Comparison of ENCODE assay signal across 16 mouse cellular contexts in genomic region chr17:48588674-48589073, GRCm38 (mm10).
A peak's percentile ranks its signal among the peaks of the same experiment; 100 is the strongest.
DNase-seq lines count a peak whose midpoint lies in the region; ATAC-seq and TF ChIP-seq lines count a peak whose summit lies in the region.
"Had no signal": no experiment of that assay in that cellular context is flagged by ENCODE, and none has a peak within 500 bp of the region (broad histone marks: within the 10 kb centered on the region; RNA-seq: fewer than 3 reads in every experiment).

No protein-coding gene starts in this region.

- no peak for TF ChIP-seq EP300 in liver, postnatal 0 days (IDR thresholded peaks at IDR 0.05; ENCODE audit: low read depth)
- no peak for TF ChIP-seq EP300 in ES-Bruce4 (IDR thresholded peaks at IDR 0.05; ENCODE audit: insufficient read depth, low read depth, low read length)

- WGBS in forebrain, embryonic 14.5 days = 45% methylated on average over 3 of the region's 3 CpGs
- 43% methylated on average over 3 of the region's 3 CpGs for WGBS in forebrain, embryonic 10.5 days
- 46% methylated on average over 3 of the region's 3 CpGs for WGBS in liver, postnatal 0 days (ENCODE audit: insufficient replicate concordance)
- WGBS in liver, embryonic 11.5 days = 44% methylated on average over 3 of the region's 3 CpGs

- no peaks in the 10 kb centered on the region for H3K27me3 ChIP-seq in forebrain, embryonic 14.5 days (replicated peaks; ENCODE audit: control insufficient read depth, insufficient read depth, low read length)
- no peaks in the 10 kb centered on the region for H3K27me3 ChIP-seq in forebrain, embryonic 10.5 days (ENCODE audit: poor library complexity, severe bottlenecking)
- no peaks in the 10 kb centered on the region for H3K27me3 ChIP-seq in liver, postnatal 0 days (ENCODE audit: insufficient read depth, low read length)
- H3K27me3 ChIP-seq in liver, embryonic 11.5 days (replicated peaks; ENCODE audit: control insufficient read depth, insufficient read depth, low read length) = no peaks in the 10 kb centered on the region
- no peaks in the 10 kb centered on the region for H3K27me3 ChIP-seq in ES-Bruce4 (ENCODE audit: control insufficient read depth, insufficient read depth, low read length, poor library complexity, severe bottlenecking)
- H3K27me3 ChIP-seq: forebrain, embryonic 13.5 days; liver, embryonic 13.5 days; neural tube, embryonic 15.5 days had no signal

- H3K27ac ChIP-seq in forebrain, embryonic 14.5 days (ENCODE audit: low read depth, low read length) = no peak overlapping the region
- no peak overlapping the region for H3K27ac ChIP-seq in forebrain, embryonic 10.5 days
- H3K27ac ChIP-seq in liver, postnatal 0 days (ENCODE audit: low read depth) = no peak overlapping the region
- no peak overlapping the region for H3K27ac ChIP-seq in liver, embryonic 11.5 days (ENCODE audit: low read depth, low read length)
- no peak overlapping the region for H3K27ac ChIP-seq in ES-Bruce4 (ENCODE audit: insufficient read depth, low read length)
- H3K27ac ChIP-seq: forebrain, embryonic 13.5 days; liver, embryonic 13.5 days; midbrain, embryonic 10.5 days; neural tube, embryonic 15.5 days had no signal

- peak; percentile 54 for DNase-seq in forebrain, embryonic 14.5 days (ENCODE audit: low spot score)
- no peak for DNase-seq in forebrain, embryonic 10.5 days (ENCODE audit: extremely low spot score, low spot score)
- no peak for DNase-seq in liver, postnatal 0 days
- DNase-seq in liver, embryonic 11.5 days (ENCODE audit: low spot score) = no peak
- DNase-seq in induced T-regulatory cell, adult 2 months (ENCODE audit: low read depth) = peak; percentile 56
- DNase-seq in layer of hippocampus, adult 9-11 months = no peak
- DNase-seq: adrenal gland, postnatal 10 days; heart, adult 11 months; kidney, postnatal 10 days; liver, embryonic 13.5 days; right cerebral cortex, postnatal 4 days had no signal

- peak; percentile 39 for TF ChIP-seq CTCF in liver, postnatal 0 days (IDR thresholded peaks at IDR 0.05; ENCODE audit: low read depth)
- TF ChIP-seq CTCF in ES-Bruce4 (IDR thresholded peaks at IDR 0.05; ENCODE audit: low read depth, low read length) = peak; percentile 0

- H3K9me3 ChIP-seq in forebrain, embryonic 14.5 days (replicated peaks; ENCODE audit: control insufficient read depth, low read length) = no peaks in the 10 kb centered on the region
- no peaks in the 10 kb centered on the region for H3K9me3 ChIP-seq in forebrain, embryonic 10.5 days
- no peaks in the 10 kb centered on the region for H3K9me3 ChIP-seq in liver, postnatal 0 days (ENCODE audit: low read length)
- H3K9me3 ChIP-seq in liver, embryonic 11.5 days (ENCODE audit: control insufficient read depth, low read length) = no peaks in the 10 kb centered on the region
- H3K9me3 ChIP-seq in ES-Bruce4 (replicated peaks; ENCODE audit: control insufficient read depth, insufficient read depth, low read length, poor library complexity, severe bottlenecking) = no peaks in the 10 kb centered on the region
- H3K9me3 ChIP-seq: forebrain, embryonic 13.5 days; liver, embryonic 13.5 days; midbrain, embryonic 10.5 days; neural tube, embryonic 15.5 days had no signal

- no peak for TF ChIP-seq POLR2A in ES-Bruce4 (IDR thresholded peaks at IDR 0.05; ENCODE audit: insufficient read depth, low read length)

- no peak for ATAC-seq in forebrain, embryonic 14.5 days
- no peak for ATAC-seq in liver, postnatal 0 days
- ATAC-seq in liver, embryonic 11.5 days (replicated peaks; ENCODE audit: low FRiP score) = no peak
- no peak for ATAC-seq in monocyte, adult 5-6 weeks (replicated peaks; ENCODE audit: insufficient number of reproducible peaks, low FRiP score, low TSS enrichment, poor library complexity, severe bottlenecking)
- ATAC-seq: forebrain, embryonic 13.5 days had no signal

- no peaks in the 10 kb centered on the region for H3K36me3 ChIP-seq in forebrain, embryonic 14.5 days (ENCODE audit: control insufficient read depth, insufficient read depth, low read length)
- no peaks in the 10 kb centered on the region for H3K36me3 ChIP-seq in forebrain, embryonic 10.5 days (replicated peaks)
- H3K36me3 ChIP-seq in liver, postnatal 0 days (replicated peaks; ENCODE audit: insufficient read depth, low read length) = no peaks in the 10 kb centered on the region
- no peaks in the 10 kb centered on the region for H3K36me3 ChIP-seq in liver, embryonic 11.5 days (ENCODE audit: control insufficient read depth, insufficient read depth, low read length)
- H3K36me3 ChIP-seq in ES-Bruce4 (ENCODE audit: control insufficient read depth, insufficient read depth, low read length, poor library complexity, severe bottlenecking) = no peaks in the 10 kb centered on the region
- H3K36me3 ChIP-seq: liver, embryonic 13.5 days; midbrain, embryonic 10.5 days; neural tube, embryonic 15.5 days had no signal

- H3K4me1 ChIP-seq in forebrain, embryonic 14.5 days (ENCODE audit: control insufficient read depth, insufficient read depth, low read length) = no peaks in the 10 kb centered on the region
- H3K4me1 ChIP-seq in forebrain, embryonic 10.5 days = peaks cover 8% of the 10 kb centered on the region
- H3K4me1 ChIP-seq in liver, postnatal 0 days (ENCODE audit: insufficient read depth) = peaks cover 2% of the 10 kb centered on the region; the same call in 1 of the 2 replicates
- no peaks in the 10 kb centered on the region for H3K4me1 ChIP-seq in liver, embryonic 11.5 days (replicated peaks; ENCODE audit: control insufficient read depth, insufficient read depth, low read length)
- H3K4me1 ChIP-seq in ES-Bruce4 (ENCODE audit: control insufficient read depth, insufficient read depth, low read length) = no peaks in the 10 kb centered on the region
- H3K4me1 ChIP-seq: forebrain, embryonic 13.5 days; liver, embryonic 13.5 days had no signal

- H3K4me2 ChIP-seq in forebrain, embryonic 14.5 days (ENCODE audit: low read length) = no peak overlapping the region
- H3K4me2 ChIP-seq in liver, postnatal 0 days (ENCODE audit: low read depth, low read length) = no peak overlapping the region
- no peak overlapping the region for H3K4me2 ChIP-seq in liver, embryonic 11.5 days
- H3K4me2 ChIP-seq: forebrain, embryonic 13.5 days; liver, embryonic 13.5 days; neural tube, embryonic 15.5 days had no signal

- H3K9ac ChIP-seq in forebrain, embryonic 14.5 days (ENCODE audit: low read length) = no peak overlapping the region
- H3K9ac ChIP-seq in liver, postnatal 0 days (replicated peaks) = no peak overlapping the region
- no peak overlapping the region for H3K9ac ChIP-seq in liver, embryonic 11.5 days (ENCODE audit: low read depth, low read length)
- H3K9ac ChIP-seq in ES-Bruce4 (ENCODE audit: low read depth, poor library complexity, severe bottlenecking) = no peak overlapping the region
- H3K9ac ChIP-seq: forebrain, embryonic 13.5 days; liver, embryonic 13.5 days; neural tube, embryonic 15.5 days had no signal

- H3K4me3 ChIP-seq in forebrain, embryonic 14.5 days (ENCODE audit: low read depth, low read length) = no peak overlapping the region
- no peak overlapping the region for H3K4me3 ChIP-seq in forebrain, embryonic 10.5 days
- H3K4me3 ChIP-seq in liver, postnatal 0 days (ENCODE audit: low read depth, low read length) = no peak overlapping the region
- no peak overlapping the region for H3K4me3 ChIP-seq in liver, embryonic 11.5 days (ENCODE audit: low read depth, low read length)
- H3K4me3 ChIP-seq in ES-Bruce4 (ENCODE audit: low read depth, low read length) = no peak overlapping the region
- H3K4me3 ChIP-seq: forebrain, embryonic 13.5 days; liver, embryonic 13.5 days; midbrain, embryonic 10.5 days; neural tube, embryonic 15.5 days had no signal

Comparison
In these comparisons a context has a peak if more than half of its experiments do, and no peak if none do; other contexts are left out.
1. DNase-seq: peak in forebrain, embryonic 14.5 days (single experiment) and induced T-regulatory cell, adult 2 months (single experiment); none in forebrain, embryonic 10.5 days (single experiment), liver, postnatal 0 days (single experiment), liver, embryonic 11.5 days (single experiment) and layer of hippocampus, adult 9-11 months (single experiment).